Comparison of ENCODE assay signal across 8 mouse cellular contexts in the genomic region with DNA sequence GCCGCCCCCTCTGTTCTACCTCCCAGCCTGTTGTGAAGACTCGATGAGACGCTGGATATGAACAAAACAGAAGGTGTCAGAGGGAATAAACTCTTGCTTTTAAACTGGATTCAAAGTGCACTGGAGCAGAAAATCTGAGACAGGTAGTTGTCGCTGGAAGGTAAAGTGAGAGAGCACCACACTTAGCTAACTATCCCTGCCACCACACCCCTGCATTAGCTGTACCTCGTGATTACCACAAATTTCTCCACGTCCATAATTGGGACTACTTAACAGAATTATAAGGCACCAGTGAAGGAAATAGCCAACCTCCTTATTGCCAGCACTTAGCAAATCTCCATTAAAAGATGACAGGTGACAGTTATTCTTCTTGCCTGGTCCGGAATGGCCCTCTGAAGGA. TPM values are rescaled to one million over a fixed set of nuclear protein-coding genes. Genes with fewer than 3 reads are reported as not detected.
DNase-seq lines count a peak whose midpoint lies in the region; ATAC-seq and TF ChIP-seq lines count a peak whose summit lies in the region.

No protein-coding gene starts in this region.

- no peaks in the 10 kb centered on the region for H3K9me3 ChIP-seq in liver, embryonic 14.5 days (ENCODE audit: control insufficient read depth, low read length)

- H3K9ac ChIP-seq in liver, embryonic 14.5 days (replicated peaks): peak overlapping the region; percentile 83

- no peak for TF ChIP-seq CTCF in thymus, adult 2 months (IDR thresholded peaks at IDR 0.05; ENCODE audit: borderline replicate concordance, control insufficient read depth, extremely low read depth, insufficient read depth, low read length, poor library complexity)
- TF ChIP-seq CTCF in liver, embryonic 14.5 days (IDR thresholded peaks at IDR 0.05; ENCODE audit: low read depth): no peak

- DNase-seq in embryo, embryonic 11 days: peak; percentile 2
- no peak for DNase-seq in embryo, embryonic 10 days (ENCODE audit: low spot score)
- no peak for DNase-seq in thymus, adult 2 months
- no peak for DNase-seq in thymus, postnatal 10 days (ENCODE audit: low spot score in 2 of 2)
- peak in 1 of 3 experiments; percentile 4 for DNase-seq in liver, embryonic 14.5 days (ENCODE audit: low read depth in 3 of 3, low spot score in 3 of 3)
- DNase-seq in adrenal gland, adult 8-10 months: no peak
- no peak for DNase-seq in urinary bladder, postnatal 10 days (ENCODE audit: low spot score)
- no peak for DNase-seq in kidney, adult 9 months

- peaks cover 10% of the 10 kb centered on the region; the same call in 1 of the 2 replicates for H3K36me3 ChIP-seq in thymus, adult 2 months (ENCODE audit: control insufficient read depth, insufficient read depth, low read length)
- H3K36me3 ChIP-seq in liver, embryonic 14.5 days (replicated peaks; ENCODE audit: control insufficient read depth, insufficient read depth, low read depth): peaks cover 9% of the 10 kb centered on the region

- peak overlapping the region; percentile 98 for H3K4me3 ChIP-seq in thymus, adult 2 months (ENCODE audit: control insufficient read depth, insufficient read depth, low read length)
- peak overlapping the region; percentile 88 to 92 for H3K4me3 ChIP-seq in liver, embryonic 14.5 days (ENCODE audit: insufficient read depth in 1 of 2, low read depth in 2 of 2, low read length in 2 of 2)

- peak; percentile 46; the same call in 1 of the 2 replicates for ATAC-seq in liver, embryonic 14.5 days (ENCODE audit: insufficient read depth)

- peak overlapping the region; percentile 91 for H3K4me2 ChIP-seq in liver, embryonic 14.5 days (ENCODE audit: low read depth)

- WGBS in thymus, adult 2 months: 20% methylated on average over 7 of the region's 7 CpGs
- 17% methylated on average over 7 of the region's 7 CpGs for WGBS in liver, embryonic 14.5 days (ENCODE audit: insufficient replicate concordance)

- H3K27ac ChIP-seq in thymus, adult 2 months (ENCODE audit: control insufficient read depth, insufficient read depth, low read length): no peak overlapping the region
- H3K27ac ChIP-seq in liver, embryonic 14.5 days: peak overlapping the region; percentile 17

- no peak for TF ChIP-seq POLR2A in thymus, adult 2 months (IDR thresholded peaks at IDR 0.05; ENCODE audit: control insufficient read depth, extremely low read depth, insufficient read depth, low read length, poor library complexity)

- no peak for TF ChIP-seq EP300 in liver, embryonic 14.5 days (IDR thresholded peaks at IDR 0.05; ENCODE audit: low read depth)

- no peaks in the 10 kb centered on the region for H3K27me3 ChIP-seq in thymus, adult 2 months (ENCODE audit: control insufficient read depth, insufficient read depth, low read length)
- no peaks in the 10 kb centered on the region for H3K27me3 ChIP-seq in liver, embryonic 14.5 days (ENCODE audit: control insufficient read depth, insufficient read depth, low read length)

- peaks cover 7% of the 10 kb centered on the region for H3K4me1 ChIP-seq in thymus, adult 2 months (replicated peaks; ENCODE audit: control insufficient read depth, insufficient read depth, low read length)
- peaks cover 14 to 18% of the 10 kb centered on the region in 2 experiments for H3K4me1 ChIP-seq in liver, embryonic 14.5 days (replicated peaks; ENCODE audit: control insufficient read depth in 2 of 2, insufficient read depth in 2 of 2, low read length in 1 of 2)

RNA-seq across cellular contexts. Expression of a gene that starts 0.6 kb away (rescaled TPM):
- polyA plus RNA-seq in thymus, adult 2 months (2012; rRNA removed): 3.5 and 4.0 TPM in 2 replicates
- polyA plus RNA-seq in liver, embryonic 14.5 days (2012; rRNA removed): 4.7 and 8.8 TPM in 2 replicates
- polyA plus RNA-seq in liver, embryonic 14.5 days (2014; fragmentation: Nextera tagmentation; extraction: Ambion mirVana): 13.4 and 13.7 TPM in 2 replicates
- total RNA-seq in adrenal gland, adult 8-10 months (2022): 1 to 10 TPM in 2 of 4 experiments, under 1 TPM in 2; 0.56 to 1.5 (median 0.86) TPM

RNA-seq across cellular contexts. Expression of a gene that starts 0.6 kb away (rescaled TPM):
- polyA plus RNA-seq in thymus, adult 2 months (2012; rRNA removed): 12.3 and 12.6 TPM in 2 replicates
- polyA plus RNA-seq in liver, embryonic 14.5 days (2012; rRNA removed): 16.0 and 21.7 TPM in 2 replicates
- polyA plus RNA-seq in liver, embryonic 14.5 days (2014; fragmentation: Nextera tagmentation; extraction: Ambion mirVana): 38.8 and 41.8 TPM in 2 replicates
- total RNA-seq in adrenal gland, adult 8-10 months (2022): 10 to 100 TPM; 10.3 to 13.7 (median 10.7) TPM

RNA-seq across cellular contexts. Expression of a gene that starts 54.7 kb away (rescaled TPM):
- polyA plus RNA-seq in thymus, adult 2 months (2012; rRNA removed): 15.0 and 19.8 TPM in 2 replicates
- polyA plus RNA-seq in liver, embryonic 14.5 days (2012; rRNA removed): 9.7 and 12.4 TPM in 2 replicates
- 29.6 and 30.5 TPM in 2 replicates for polyA plus RNA-seq in liver, embryonic 14.5 days (2014; fragmentation: Nextera tagmentation; extraction: Ambion mirVana)
- 10 to 100 TPM; 51.0 to 61.8 (median 56.9) TPM for total RNA-seq in adrenal gland, adult 8-10 months (2022)

RNA-seq across cellular contexts. Expression of a gene that starts 55.3 kb away (rescaled TPM):
- not detected in 2 replicates for polyA plus RNA-seq in thymus, adult 2 months (2012; rRNA removed)
- polyA plus RNA-seq in liver, embryonic 14.5 days (2012; rRNA removed): not detected in 2 replicates
- polyA plus RNA-seq in liver, embryonic 14.5 days (2014; fragmentation: Nextera tagmentation; extraction: Ambion mirVana): 0.37 and 0.40 TPM in 2 replicates
- not detected for total RNA-seq in adrenal gland, adult 8-10 months (2022)
